Mouse (Mus musculus) thymus, postnatal 25 days (tissue): Measurements from ENCODE around the gene Chil4.
"Not testable (repeated sequence)": the region's sequence is repeated elsewhere in the genome, so short reads cannot be mapped to it uniquely, and the experiment has no call there.

ENCODE experiments used
- DNase-seq: peaks from one replicate; pipeline ENCODE4 v3.0.0; 2022

Chil4 gene

GRCm38 (mm10) chr3:106219407-106219806 is at the start of gene Chil4:
Chil4 (minus strand) TSS chr3:106219507.
- no peak for DNase-seq

- no peak for DNase-seq
These were observed 46.5 kb upstream of the Chil4 start for GRCm38 (mm10) chr3:106265854-106266253.

GRCm38 (mm10) chr3:106264854-106265253 is 45.5 kb upstream of the Chil4 start:
- no peak for DNase-seq

GRCm38 (mm10) chr3:106257076-106257475 is 37.8 kb upstream of the Chil4 start:
- DNase-seq = not testable (repeated sequence)

GRCm38 (mm10) chr3:106252719-106253118 is 33.4 kb upstream of the Chil4 start:
- DNase-seq = no peak

- not testable (repeated sequence) for DNase-seq
These were observed 31.6 kb upstream of the Chil4 start for GRCm38 (mm10) chr3:106250763-106251399.

GRCm38 (mm10) chr3:106247369-106247768 is 28.1 kb upstream of the Chil4 start:
- not testable (repeated sequence) for DNase-seq

GRCm38 (mm10) chr3:106240210-106240609 is 20.9 kb upstream of the Chil4 start:
- not testable (repeated sequence) for DNase-seq

GRCm38 (mm10) chr3:106239196-106239791 is 20.0 kb upstream of the Chil4 start:
- no peak for DNase-seq

- DNase-seq = not testable (repeated sequence)
These were observed 4.1 kb upstream of the Chil4 start for GRCm38 (mm10) chr3:106223391-106223790.

GRCm38 (mm10) chr3:106221625-106222265 is 2.4 kb upstream of the Chil4 start:
- no peak for DNase-seq

GRCm38 (mm10) chr3:106218284-106218954 is 888 bp downstream of the Chil4 start:
- not testable (repeated sequence) for DNase-seq

GRCm38 (mm10) chr3:106198030-106198429 is 21.3 kb downstream of the Chil4 start:
- DNase-seq = not testable (repeated sequence)

GRCm38 (mm10) chr3:106197246-106197645 is 22.1 kb downstream of the Chil4 start:
- DNase-seq = not testable (repeated sequence)

GRCm38 (mm10) chr3:106196276-106196675 is 23.0 kb downstream of the Chil4 start:
- no peak for DNase-seq

- no peak for DNase-seq
These were observed 23.8 kb downstream of the Chil4 start for GRCm38 (mm10) chr3:106195486-106195885.

GRCm38 (mm10) chr3:106187991-106188390 is 31.3 kb downstream of the Chil4 start:
- no peak for DNase-seq

GRCm38 (mm10) chr3:106177509-106178189 is 41.7 kb downstream of the Chil4 start:
- no peak for DNase-seq

GRCm38 (mm10) chr3:106174971-106175370 is 44.3 kb downstream of the Chil4 start:
- not testable (repeated sequence) for DNase-seq

GRCm38 (mm10) chr3:106172506-106172905 is 46.8 kb downstream of the Chil4 start:
- not testable (repeated sequence) for DNase-seq

- no peak for DNase-seq
These were observed 48.1 kb downstream of the Chil4 start for GRCm38 (mm10) chr3:106171135-106171731.

- no peak for DNase-seq
These were observed 48.7 kb downstream of the Chil4 start for GRCm38 (mm10) chr3:106170522-106171053.
